Mouse (Mus musculus): Measurements from ENCODE around the gene Scrn2.

Gene Scrn2

DNA sequence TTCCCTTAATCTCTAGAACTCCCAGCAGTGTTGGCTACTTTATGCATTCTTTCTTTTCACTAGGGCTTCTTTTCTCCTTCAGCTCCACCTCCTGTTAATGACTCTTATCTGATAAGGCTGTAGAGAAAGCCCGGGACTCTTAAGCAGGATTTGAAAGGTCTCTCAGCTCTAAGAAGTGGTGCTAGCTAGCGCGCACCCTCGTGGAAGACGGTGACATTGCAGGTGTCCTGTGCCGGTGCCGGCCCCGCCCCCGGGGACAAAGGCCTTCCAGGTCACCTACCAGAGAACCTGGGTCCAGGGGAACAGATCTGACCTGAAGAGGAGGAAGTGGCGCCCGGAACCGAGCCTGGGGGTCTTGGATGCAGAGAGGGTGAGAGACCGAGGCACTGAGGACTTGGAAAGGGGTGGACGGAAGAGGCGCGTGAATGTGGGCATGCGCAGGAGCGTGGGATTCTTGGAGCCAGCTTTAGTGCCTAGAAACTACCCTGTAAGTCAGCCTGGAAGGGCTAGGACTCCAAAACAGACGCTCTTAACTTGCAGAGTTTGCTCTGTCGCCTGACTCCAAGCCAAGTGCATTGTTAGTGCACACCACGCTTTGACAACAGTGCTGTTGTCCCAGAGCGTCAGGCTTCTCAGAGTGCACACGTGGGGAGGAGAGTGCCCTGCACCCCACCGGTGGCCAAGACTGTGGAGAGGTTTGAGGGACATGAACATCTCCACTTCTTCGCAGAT lies at the start of gene Scrn2:
TSS of gene Scrn2 (plus strand) at position 253 of the 732 bp plus-strand sequence.
- DNase-seq (ENCODE audit: low read depth) = peak; percentile 75

GRCm38 (mm10) chr11:96980021-96980420 lies 49.7 kb upstream of the Scrn2 start:
- no peak for DNase-seq (ENCODE audit: low read depth)

- DNase-seq (ENCODE audit: low read depth) = no peak
Measured at GRCm38 (mm10) chr11:96981461-96981860, 48.3 kb upstream of the Scrn2 start.

- no peak for DNase-seq (ENCODE audit: low read depth)
Measured at GRCm38 (mm10) chr11:96982355-96982754, 47.4 kb upstream of the Scrn2 start.

DNA sequence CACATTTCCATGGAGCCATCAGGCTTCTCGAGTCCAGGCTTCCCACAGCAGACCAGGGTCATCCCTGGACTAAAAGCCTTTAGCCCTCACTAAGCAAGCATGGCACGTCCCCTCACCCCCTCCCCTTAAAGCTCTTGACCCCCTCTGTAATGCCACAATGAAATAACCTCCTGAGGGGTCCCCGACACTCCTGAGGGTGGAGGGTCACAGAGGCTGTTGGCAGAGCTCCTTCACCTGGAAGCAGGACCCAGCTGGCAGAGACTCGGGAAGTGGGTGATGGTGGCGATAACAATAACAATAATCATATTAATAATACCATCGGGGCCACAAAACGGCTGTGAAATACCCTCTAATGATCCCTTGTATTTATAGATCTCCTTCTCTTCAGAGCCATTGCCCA lies 46.9 kb upstream of the Scrn2 start, which contains the start of gene Sp2:
TSS of gene Sp2 (minus strand) at position 101 of the 400 bp plus-strand sequence.
- DNase-seq (ENCODE audit: low read depth) = no peak

GRCm38 (mm10) chr11:96984903-96985302 lies 44.8 kb upstream of the Scrn2 start:
- DNase-seq (ENCODE audit: low read depth) = no peak

DNA sequence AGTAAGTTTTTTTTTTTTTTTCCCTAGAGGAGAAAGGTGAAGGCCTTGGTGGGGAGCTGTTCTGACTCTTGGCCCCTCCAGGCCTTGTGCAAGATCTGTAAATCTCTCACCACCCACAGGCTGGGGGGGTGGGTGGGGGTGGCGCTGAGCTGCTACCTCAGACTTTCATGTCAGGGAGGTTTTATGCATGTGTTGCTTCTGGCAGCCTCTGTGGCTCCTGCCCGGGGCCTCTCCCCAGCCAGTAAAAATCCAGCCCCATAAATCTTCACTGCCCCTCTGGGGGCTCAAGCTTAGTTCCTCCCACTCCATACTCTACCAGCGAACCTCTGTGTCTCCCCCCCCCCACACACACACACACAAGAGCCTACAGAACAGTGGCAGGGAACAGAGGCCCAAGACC lies 43.3 kb upstream of the Scrn2 start:
- no peak for DNase-seq (ENCODE audit: low read depth)

DNA sequence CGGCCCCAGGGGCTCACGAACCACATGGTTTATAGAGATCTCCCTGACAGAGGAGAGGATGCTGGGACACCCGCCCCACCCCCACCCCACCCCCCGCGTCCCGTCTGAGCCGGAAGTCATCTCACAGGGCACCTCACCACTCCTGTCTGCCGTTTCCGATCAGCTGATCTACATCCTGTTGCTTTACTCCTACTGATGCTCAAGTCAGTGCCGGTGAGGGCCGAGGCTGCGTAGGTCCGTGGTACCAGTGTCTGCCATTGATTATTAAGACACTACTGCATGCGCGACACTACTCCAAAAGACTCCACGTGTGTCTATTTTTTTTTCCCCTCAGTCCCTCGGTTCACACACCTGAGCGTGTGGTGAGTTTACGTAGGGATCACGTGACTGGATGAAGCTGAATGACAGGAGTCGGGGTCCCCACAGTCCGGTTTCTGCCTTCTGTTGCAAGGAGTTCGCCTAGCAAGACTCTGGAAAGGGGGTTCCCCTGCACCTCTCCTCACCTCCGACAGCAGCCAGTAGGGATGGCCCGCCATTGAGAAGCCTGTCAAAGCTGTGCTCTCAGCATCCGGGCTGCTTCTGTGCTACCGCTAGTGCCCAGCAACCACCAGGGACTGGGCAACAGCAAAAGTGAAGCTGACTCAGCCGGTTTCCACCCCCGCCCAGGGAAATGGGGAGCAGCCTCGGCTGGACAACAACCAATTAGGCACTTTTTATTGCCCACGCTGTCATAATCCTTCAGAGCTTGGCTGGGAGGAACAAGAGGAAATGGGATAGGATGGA lies 41.7 kb upstream of the Scrn2 start:
- DNase-seq (ENCODE audit: low read depth) = no peak

DNA sequence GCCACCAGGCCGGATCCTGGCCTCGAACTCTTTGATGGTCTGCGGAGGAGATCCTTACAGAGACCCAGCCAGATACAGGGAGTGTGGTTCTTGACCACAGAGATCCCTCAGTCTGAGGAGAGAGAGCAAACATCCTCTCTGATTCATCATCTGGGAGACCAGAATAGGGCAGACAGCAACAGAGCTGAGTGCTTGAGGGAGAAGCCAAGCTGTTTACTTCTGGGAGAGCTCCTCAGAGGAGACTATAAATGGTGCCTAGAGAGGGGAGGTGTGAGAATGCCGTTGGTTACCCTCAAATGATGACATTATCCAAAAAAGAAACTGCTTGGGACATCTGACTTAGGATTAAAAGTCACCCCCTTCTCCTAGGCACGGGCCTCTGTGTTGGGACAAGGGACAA lies 38.2 kb upstream of the Scrn2 start:
- DNase-seq (ENCODE audit: low read depth) = no peak

GRCm38 (mm10) chr11:96992722-96993311 lies 36.9 kb upstream of the Scrn2 start:
- DNase-seq (ENCODE audit: low read depth) = no peak

GRCm38 (mm10) chr11:96995031-96995430 lies 34.7 kb upstream of the Scrn2 start:
- no peak for DNase-seq (ENCODE audit: low read depth)

GRCm38 (mm10) chr11:96995836-96996772 lies 33.6 kb upstream of the Scrn2 start:
- DNase-seq (ENCODE audit: low read depth) = no peak

DNA sequence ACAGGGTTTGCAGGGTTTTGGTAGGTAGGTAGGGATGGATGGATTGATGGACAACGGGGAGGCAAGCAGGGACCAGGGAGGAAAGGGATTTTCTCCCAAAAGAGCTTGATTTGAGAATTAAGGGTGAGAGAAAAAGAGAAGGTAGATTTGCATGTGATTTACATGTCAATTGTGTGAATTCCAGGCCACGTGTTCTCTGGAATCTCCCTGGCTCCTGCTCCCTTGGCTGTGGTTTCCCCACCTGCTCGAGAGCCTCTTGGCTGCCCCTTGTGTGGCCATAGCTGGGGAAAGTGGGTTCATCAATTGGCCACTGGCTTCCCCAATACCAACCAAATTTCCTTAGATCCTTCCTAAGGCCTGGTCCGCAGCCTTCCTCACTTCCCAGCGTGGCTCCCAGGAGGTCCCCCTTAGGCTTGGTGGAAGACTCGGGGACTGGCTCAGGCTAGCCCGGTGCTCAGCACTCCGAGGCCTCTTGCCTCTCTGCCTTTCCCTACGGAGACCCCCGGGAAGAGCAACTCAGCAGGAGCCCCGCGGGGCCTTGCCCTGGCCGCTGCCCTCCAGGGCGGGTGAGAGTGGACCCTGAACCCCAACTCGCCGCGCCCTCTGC lies 32.9 kb upstream of the Scrn2 start:
- no peak for DNase-seq (ENCODE audit: low read depth)

DNA sequence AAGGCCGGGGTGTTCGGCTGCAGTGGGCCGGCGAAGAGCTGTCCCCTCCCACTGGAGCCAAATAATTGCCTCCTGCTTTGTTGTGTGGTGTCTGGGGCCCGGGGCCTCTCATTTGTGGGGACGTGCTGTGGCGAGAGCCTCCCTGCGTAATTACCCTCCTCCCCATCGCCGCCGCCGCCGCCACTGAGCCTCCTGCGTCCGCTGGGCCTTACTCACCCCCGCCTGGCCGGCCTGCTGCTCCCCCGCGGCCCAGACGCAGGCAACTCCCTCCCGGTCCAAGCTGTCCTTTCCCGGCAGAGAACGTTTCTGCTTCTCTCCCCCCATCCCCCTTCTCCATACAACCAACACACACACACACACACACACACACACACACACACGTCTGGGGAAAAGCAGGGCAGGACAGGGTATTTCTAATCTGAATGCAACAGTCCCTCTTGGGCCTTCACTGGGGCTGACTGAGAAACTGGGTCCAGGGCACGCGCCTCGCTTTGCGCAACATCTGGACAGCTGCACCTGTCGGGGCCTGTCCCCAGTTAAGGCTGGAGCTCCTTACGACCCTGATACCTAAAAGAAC lies 32.3 kb upstream of the Scrn2 start:
- DNase-seq (ENCODE audit: low read depth) = no peak

- no peak for DNase-seq (ENCODE audit: low read depth)
Measured at GRCm38 (mm10) chr11:97003170-97003569, 26.6 kb upstream of the Scrn2 start.

- no peak for DNase-seq (ENCODE audit: low read depth)
Measured at GRCm38 (mm10) chr11:97007093-97007794, 22.5 kb upstream of the Scrn2 start.

GRCm38 (mm10) chr11:97009198-97009790 lies 20.4 kb upstream of the Scrn2 start:
- DNase-seq (ENCODE audit: low read depth) = no peak

DNA sequence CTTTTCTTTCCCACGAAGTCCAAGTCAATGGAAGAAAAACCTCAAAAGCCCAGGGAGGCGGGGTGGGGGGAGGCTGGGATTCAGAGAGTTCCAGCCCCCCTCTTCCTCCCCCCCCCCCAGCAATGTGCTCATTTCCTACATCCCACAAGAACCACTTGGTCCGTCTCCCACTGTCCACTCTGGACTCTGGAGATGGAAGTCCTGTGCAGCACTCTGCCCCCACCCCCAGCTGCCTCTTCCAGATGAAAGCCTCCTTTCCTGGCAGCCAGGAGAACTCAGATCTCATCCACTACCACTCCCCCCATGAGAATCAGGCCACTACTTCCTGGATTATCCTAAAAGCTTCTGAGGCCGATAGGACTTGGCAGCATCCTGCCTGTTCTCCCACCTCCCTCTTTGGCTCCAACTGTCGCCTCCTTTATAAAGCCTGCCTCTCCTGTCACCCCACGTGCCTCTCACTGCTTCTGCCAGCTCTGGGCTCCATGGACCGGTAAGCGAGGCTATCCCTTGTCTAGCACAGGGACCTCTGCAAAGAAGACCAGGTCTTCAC lies 16.5 kb upstream of the Scrn2 start, which contains the start of gene Sp6:
TSS of gene Sp6 (plus strand) at position 274 of the 550 bp plus-strand sequence.
- no peak for DNase-seq (ENCODE audit: low read depth)

Measured in c-Kit-positive CD71-positive TER-119-negative erythroid progenitor cells, embryonic 14.5 days (primary cell).